Mouse (Mus musculus) spleen, adult 18-20 months (tissue): ENCODE data around the gene Slit3.

Experiments
- DNase-seq, 2 experiments: peaks; one replicate each; pipeline ENCODE4 v3.0.0; 2022; ENCODE audit warnings: mixed read lengths in 2 of 2

Slit3 gene

GRCm38 (mm10) chr11:35120894-35121610, at the start of gene Slit3:
Slit3 (plus strand) TSS chr11:35121224.
- DNase-seq: no peak

- DNase-seq: no peak
These were observed 49.6 kb upstream of the Slit3 start for GRCm38 (mm10) chr11:35071451-35071850.

GRCm38 (mm10) chr11:35075411-35075810, 45.6 kb upstream of the Slit3 start:
- no peak for DNase-seq

GRCm38 (mm10) chr11:35080451-35081125, 40.4 kb upstream of the Slit3 start:
- DNase-seq: no peak

- DNase-seq: no peak
These were observed 38.7 kb upstream of the Slit3 start for GRCm38 (mm10) chr11:35082297-35082696.

- no peak for DNase-seq
These were observed 38.0 kb upstream of the Slit3 start for GRCm38 (mm10) chr11:35083049-35083448.

- DNase-seq: no peak
These were observed 35.7 kb upstream of the Slit3 start for GRCm38 (mm10) chr11:35085351-35085750.

- no peak for DNase-seq
These were observed 35.0 kb upstream of the Slit3 start for GRCm38 (mm10) chr11:35086029-35086428.

- DNase-seq: no peak
These were observed 33.6 kb upstream of the Slit3 start for GRCm38 (mm10) chr11:35087454-35087853.

GRCm38 (mm10) chr11:35088136-35088535, 32.9 kb upstream of the Slit3 start:
- DNase-seq: no peak

GRCm38 (mm10) chr11:35090629-35091335, 30.2 kb upstream of the Slit3 start:
- peak; percentile 35 to 56 for DNase-seq

GRCm38 (mm10) chr11:35096538-35096937, 24.5 kb upstream of the Slit3 start:
- DNase-seq: no peak

- DNase-seq: no peak
These were observed 11.2 kb upstream of the Slit3 start for GRCm38 (mm10) chr11:35109781-35110180.

GRCm38 (mm10) chr11:35110784-35111183, 10.2 kb upstream of the Slit3 start:
- no peak for DNase-seq

- DNase-seq: no peak
These were observed 7.7 kb upstream of the Slit3 start for GRCm38 (mm10) chr11:35113290-35113689.

- no peak for DNase-seq
These were observed 4.6 kb upstream of the Slit3 start for GRCm38 (mm10) chr11:35116436-35116835.

- no peak for DNase-seq
These were observed 3.2 kb upstream of the Slit3 start for GRCm38 (mm10) chr11:35117871-35118270.

GRCm38 (mm10) chr11:35118731-35119130, 2.3 kb upstream of the Slit3 start:
- no peak for DNase-seq

- DNase-seq: peak in 1 of 2 experiments; percentile 62
These were observed 1.7 kb upstream of the Slit3 start for GRCm38 (mm10) chr11:35119360-35119759.

- DNase-seq: no peak
These were observed 948 bp upstream of the Slit3 start for GRCm38 (mm10) chr11:35120076-35120475.

- DNase-seq: no peak
These were observed 561 bp downstream of the Slit3 start for GRCm38 (mm10) chr11:35121611-35121959.

- no peak for DNase-seq
These were observed 1.2 kb downstream of the Slit3 start for GRCm38 (mm10) chr11:35122091-35122811.

- DNase-seq: no peak
These were observed 3.6 kb downstream of the Slit3 start for GRCm38 (mm10) chr11:35124489-35125107.
